Mouse (Mus musculus): Measurements from ENCODE around the gene Gstm7.
A peak's percentile ranks its signal among the peaks of the same experiment; 100 is the strongest.
"Not testable (repeated sequence)": the region's sequence is repeated elsewhere in the genome, so short reads cannot be mapped to it uniquely, and the experiment has no call there.

Gene Gstm7

GRCm38 (mm10) chr3:107935268-107935667 lies 3.7 kb upstream of the Gstm7 start:
- DNase-seq (ENCODE audit: low spot score) = no peak

GRCm38 (mm10) chr3:107932128-107932527 lies 511 bp upstream of the Gstm7 start:
- DNase-seq (ENCODE audit: low spot score) = no peak

GRCm38 (mm10) chr3:107931134-107931533 lies 483 bp downstream of the Gstm7 start:
- DNase-seq (ENCODE audit: low spot score) = no peak

- DNase-seq (ENCODE audit: low spot score) = no peak
These were observed 1.9 kb downstream of the Gstm7 start for GRCm38 (mm10) chr3:107929731-107930130.

- DNase-seq (ENCODE audit: low spot score) = no peak
These were observed 2.4 kb downstream of the Gstm7 start for GRCm38 (mm10) chr3:107929243-107929642.

GRCm38 (mm10) chr3:107928691-107929090 lies 2.9 kb downstream of the Gstm7 start:
- DNase-seq (ENCODE audit: low spot score) = no peak

- DNase-seq (ENCODE audit: low spot score) = no peak
These were observed 3.8 kb downstream of the Gstm7 start for GRCm38 (mm10) chr3:107927841-107928240.

GRCm38 (mm10) chr3:107925335-107925734 lies 6.3 kb downstream of the Gstm7 start:
- no peak for DNase-seq (ENCODE audit: low spot score)

- DNase-seq (ENCODE audit: low spot score) = no peak
These were observed 11.3 kb downstream of the Gstm7 start for GRCm38 (mm10) chr3:107920348-107920747.

GRCm38 (mm10) chr3:107917783-107918408 lies 13.7 kb downstream of the Gstm7 start:
- no peak for DNase-seq (ENCODE audit: low spot score)

- no peak for DNase-seq (ENCODE audit: low spot score)
These were observed 14.5 kb downstream of the Gstm7 start for GRCm38 (mm10) chr3:107917097-107917496.

- DNase-seq (ENCODE audit: low spot score) = no peak
These were observed 14.9 kb downstream of the Gstm7 start for GRCm38 (mm10) chr3:107916674-107917073.

- no peak for DNase-seq (ENCODE audit: low spot score)
These were observed 25.7 kb downstream of the Gstm7 start for GRCm38 (mm10) chr3:107905942-107906341.

- DNase-seq (ENCODE audit: low spot score) = no peak
These were observed 30.5 kb downstream of the Gstm7 start for GRCm38 (mm10) chr3:107900955-107901673.

- no peak for DNase-seq (ENCODE audit: low spot score)
These were observed 32.9 kb downstream of the Gstm7 start for GRCm38 (mm10) chr3:107898691-107899090.

GRCm38 (mm10) chr3:107895720-107896569 lies 35.7 kb downstream of the Gstm7 start, which contains the start of gene Gstm5:
Gstm5 (plus strand) TSS chr3:107895821.
- peak; percentile 86 for DNase-seq (ENCODE audit: low spot score)

GRCm38 (mm10) chr3:107895194-107895719 lies 36.4 kb downstream of the Gstm7 start:
- no peak for DNase-seq (ENCODE audit: low spot score)

- not testable (repeated sequence) for DNase-seq (ENCODE audit: low spot score)
These were observed 42.4 kb downstream of the Gstm7 start for GRCm38 (mm10) chr3:107889236-107889635.

- DNase-seq (ENCODE audit: low spot score) = no peak
These were observed 43.7 kb downstream of the Gstm7 start for GRCm38 (mm10) chr3:107887674-107888495.

GRCm38 (mm10) chr3:107877747-107878736 lies 53.6 kb downstream of the Gstm7 start:
- DNase-seq (ENCODE audit: low spot score) = no peak

Measured in ovary, postnatal 36 days (tissue).